Mouse (Mus musculus) pancreas, adult 10 weeks (tissue): ENCODE data around the gene Bloc1s3. TPM values are rescaled to one million over a fixed set of nuclear protein-coding genes. Genes with fewer than 3 reads are reported as not detected.

Experiments used
- polyA plus RNA-seq: library from polyadenylated mRNA; stranded (reverse); fragments of 350-450 nt; fragmentation: Illumina TruSeq; extraction: RNeasy Lipid Tissue Mini Kit (QIAGEN cat#74804); gene quantifications from one replicate; pipeline ENCODE4 v1.2.3, GENCODE M21; 2015; ENCODE audit warnings: low read depth, low replicate concordance; ENCODE audit not compliant: insufficient read depth

Bloc1s3 gene
- 1.00 TPM for polyA plus RNA-seq

GRCm38 (mm10) chr7:19508150-19508923, at the start of gene Bloc1s3, which contains the start of gene Trappc6a:
TSS of gene Bloc1s3 (minus strand) at chr7:19508367.
TSS of gene Trappc6a (plus strand) at chr7:19508395.

GRCm38 (mm10) chr7:19517652-19518365, 9.6 kb upstream of the Bloc1s3 start, which contains the start of gene Nkpd1:
TSS of gene Nkpd1 (plus strand) at chr7:19517838.

GRCm38 (mm10) chr7:19462884-19463381, 45.2 kb downstream of the Bloc1s3 start, which contains the start of gene Exoc3l2:
TSS of gene Exoc3l2 (plus strand) at chr7:19463331.

GRCm38 (mm10) chr7:19458591-19459111, 49.5 kb downstream of the Bloc1s3 start, which contains the start of gene Mark4:
TSS of gene Mark4 (minus strand) at chr7:19458821.

Other genes starting within 250 kb of the Bloc1s3 start
- gene Vasp, start 236.6 kb downstream of the Bloc1s3 start, polyA plus RNA-seq, result 15.6 TPM
- not detected for gene Ppm1n, start 228.3 kb downstream of the Bloc1s3 start, polyA plus RNA-seq
- gene Rtn2, start 225.7 kb downstream of the Bloc1s3 start, polyA plus RNA-seq, result 0.98 TPM
- 3.5 TPM for gene Fosb, start 198.3 kb downstream of the Bloc1s3 start, polyA plus RNA-seq
- 11.2 TPM for gene Ercc1, start 163.6 kb downstream of the Bloc1s3 start, polyA plus RNA-seq
- 2.5 TPM for gene Cd3eap, start 148.9 kb downstream of the Bloc1s3 start, polyA plus RNA-seq
- gene Ppp1r13l, start 148.6 kb downstream of the Bloc1s3 start, polyA plus RNA-seq, result 2.4 TPM
- gene Ercc2, start 126.4 kb downstream of the Bloc1s3 start, polyA plus RNA-seq, result 7.7 TPM
- gene Klc3, start 104.3 kb downstream of the Bloc1s3 start, polyA plus RNA-seq, result 4.6 TPM
- 0.68 TPM for gene Ckm, start 103.6 kb downstream of the Bloc1s3 start, polyA plus RNA-seq
- 7.8 TPM for gene Mark4, start 49.5 kb downstream of the Bloc1s3 start, polyA plus RNA-seq
- 14.3 TPM for gene Exoc3l2, start 45.0 kb downstream of the Bloc1s3 start, polyA plus RNA-seq
- 19.1 TPM for gene Trappc6a, start within 50 bp of the Bloc1s3 start, polyA plus RNA-seq
- gene Nkpd1, start 9.5 kb upstream of the Bloc1s3 start, polyA plus RNA-seq, result not detected
- 31.9 TPM for gene Ppp1r37, start 54.7 kb upstream of the Bloc1s3 start, polyA plus RNA-seq
- not detected for gene Zfp296, start 68.9 kb upstream of the Bloc1s3 start, polyA plus RNA-seq
- 23.7 TPM for gene Gemin7, start 69.2 kb upstream of the Bloc1s3 start, polyA plus RNA-seq
- gene Clasrp, start 96.1 kb upstream of the Bloc1s3 start, polyA plus RNA-seq, result 22.2 TPM
- 4.5 TPM for gene Relb, start 121.1 kb upstream of the Bloc1s3 start, polyA plus RNA-seq
- 22.6 TPM for gene Clptm1, start 156.7 kb upstream of the Bloc1s3 start, polyA plus RNA-seq
- not detected for gene Apoc2, start 169.6 kb upstream of the Bloc1s3 start, polyA plus RNA-seq
- gene Gm44805, start 173.1 kb upstream of the Bloc1s3 start, polyA plus RNA-seq, result not detected
- not detected for gene Apoc4, start 173.1 kb upstream of the Bloc1s3 start, polyA plus RNA-seq
- gene Apoc1, start 184.3 kb upstream of the Bloc1s3 start, polyA plus RNA-seq, result 15.3 TPM
- 298 TPM for gene Apoe, start 190.8 kb upstream of the Bloc1s3 start, polyA plus RNA-seq
- gene Tomm40, start 207.1 kb upstream of the Bloc1s3 start, polyA plus RNA-seq, result 10.2 TPM
- gene Nectin2, start 242.1 kb upstream of the Bloc1s3 start, polyA plus RNA-seq, result 7.7 TPM